Mouse (Mus musculus) myocyte (in vitro differentiated cells): ENCODE measurements at regions not wholly inside any gene's neighbourhood (a gene's known extent, or its start where the extent isn't known, plus 50 kb on each side); places are given as distances from the start of the nearest gene placed in this dataset.

Experiments used
- H3K27me3 ChIP-seq: one replicate; pipeline ENCODE4 v1.6.1; 2011; ENCODE audit not compliant: control insufficient read depth, insufficient read depth, insufficient read length
- H3K36me3 ChIP-seq: one replicate; pipeline ENCODE4 v1.6.1; 2011; ENCODE audit not compliant: control insufficient read depth, insufficient read depth
- H3K4me2 ChIP-seq: one replicate; pipeline ENCODE4 v1.6.1; 2011; ENCODE audit warnings: low read depth, control low read depth
- H3K4me3 ChIP-seq: one replicate; pipeline ENCODE4 v1.5.1; 2011; ENCODE audit warnings: mild to moderate bottlenecking, control low read depth, moderate library complexity
- H3K79me2 ChIP-seq: one replicate; pipeline ENCODE4 v1.6.1; 2011; ENCODE audit not compliant: control insufficient read depth, insufficient read depth
- H3ac ChIP-seq: one replicate; pipeline ENCODE4 v1.6.1; 2011; ENCODE audit not compliant: control insufficient read depth, insufficient read length
- CEBPB ChIP-seq: IDR thresholded peaks from 2 replicates; pipeline ENCODE4 v1.6.1; 2011; ENCODE audit warnings: mild to moderate bottlenecking, moderate library complexity; ENCODE audit not compliant: poor library complexity, insufficient read depth, severe bottlenecking
- E2F4 ChIP-seq: IDR thresholded peaks from one replicate; pipeline ENCODE4 v1.6.1; 2011; ENCODE audit warnings: mild to moderate bottlenecking, control low read depth, moderate library complexity; ENCODE audit not compliant: insufficient read depth
- MAX ChIP-seq: IDR thresholded peaks from one replicate; pipeline ENCODE4 v1.6.1; 2011; ENCODE audit warnings: low read depth, mild to moderate bottlenecking, control low read depth
- MYOD1 ChIP-seq, 3 experiments: IDR thresholded peaks; one replicate each; pipeline ENCODE4 v1.6.1; 2011; ENCODE audit warnings: control low read depth in 2 of 3, low read depth in 2 of 3, mild to moderate bottlenecking in 2 of 3, moderate library complexity in 1 of 3; ENCODE audit not compliant: insufficient read length in 2 of 3, control insufficient read depth in 1 of 3
- MYOG ChIP-seq, 3 experiments: IDR thresholded peaks; one replicate each; pipeline ENCODE4 v1.6.1; 2011; ENCODE audit warnings: control low read depth in 2 of 3, low read depth in 2 of 3, mild to moderate bottlenecking in 2 of 3; ENCODE audit not compliant: insufficient read length in 2 of 3, control insufficient read depth in 1 of 3, insufficient read depth in 1 of 3
- POLR2A ChIP-seq: IDR thresholded peaks from one replicate; pipeline ENCODE4 v1.6.1; 2011; ENCODE audit warnings: low read depth, mild to moderate bottlenecking, control low read depth, moderate library complexity; ENCODE audit not compliant: insufficient read length
- POLR2AphosphoS2 ChIP-seq: IDR thresholded peaks from one replicate; pipeline ENCODE4 v1.6.1; 2011; ENCODE audit warnings: low read depth, control low read depth; ENCODE audit not compliant: insufficient read length
- REST ChIP-seq: IDR thresholded peaks from one replicate; pipeline ENCODE4 v1.6.1; 2011; ENCODE audit warnings: mild to moderate bottlenecking, control low read depth, moderate library complexity; ENCODE audit not compliant: insufficient read depth, insufficient read length
- SRF ChIP-seq: IDR thresholded peaks from one replicate; pipeline ENCODE4 v1.6.1; 2011; ENCODE audit warnings: low read depth; ENCODE audit not compliant: control insufficient read depth, insufficient read length
- TCF12 ChIP-seq: IDR thresholded peaks from one replicate; pipeline ENCODE4 v1.6.1; 2011; ENCODE audit warnings: mild to moderate bottlenecking, control low read depth; ENCODE audit not compliant: poor library complexity, insufficient read depth, severe bottlenecking
- TCF3 ChIP-seq: IDR thresholded peaks from one replicate; pipeline ENCODE4 v1.6.1; 2011; ENCODE audit warnings: low read depth, control low read depth; ENCODE audit not compliant: insufficient read length
- USF1 ChIP-seq: IDR thresholded peaks from one replicate; pipeline ENCODE4 v1.6.1; 2011; ENCODE audit warnings: low read depth, mild to moderate bottlenecking, control low read depth, moderate library complexity

GRCm38 (mm10) chr7:137667165-137667564 is 229.8 kb downstream of the Glrx3 start:
- Histone ChIP-seq H3K27me3 (no peaks in the 10 kb centered on the region), H3K4me2 (no peak overlapping the region), H3ac (no peak overlapping the region), H3K79me2 (no peaks in the 10 kb centered on the region), H3K36me3 (no peaks in the 10 kb centered on the region), H3K4me3 (no peak overlapping the region)
- TF ChIP-seq POLR2AphosphoS2 (no peak), MYOD1 (IDR thresholded peaks at IDR 0.05; ENCODE audit: control insufficient read depth in 1 of 3, insufficient read length in 2 of 3, low read depth in 2 of 3) (peak in 2 of 3 experiments; percentile 69 to 75)

DNA sequence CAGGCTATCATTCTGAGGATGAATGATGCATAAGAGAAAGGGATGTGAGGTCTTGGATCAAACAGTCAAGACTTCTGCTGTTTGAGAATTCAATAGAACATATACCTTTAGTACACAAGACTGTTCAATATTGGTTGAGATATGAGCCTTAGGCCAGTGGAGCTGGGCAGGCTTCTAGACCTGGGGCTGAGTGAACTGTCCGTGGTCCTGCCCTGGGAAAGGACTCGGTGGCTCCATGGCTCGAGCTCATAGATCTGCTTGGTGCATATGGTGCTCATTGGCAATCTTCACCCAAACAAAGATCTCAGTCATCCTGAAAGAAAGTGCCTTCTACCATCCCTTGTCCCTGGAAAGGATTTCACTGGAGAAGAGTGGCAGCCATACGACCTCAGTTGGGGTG is 233.7 kb downstream of the Glrx3 start:
- H3K27me3 ChIP-seq = no peaks in the 10 kb centered on the region
- H3K4me3 ChIP-seq = no peak overlapping the region
- H3ac ChIP-seq = no peak overlapping the region
- H3K4me2 ChIP-seq = no peak overlapping the region
- no peaks in the 10 kb centered on the region for H3K36me3 ChIP-seq
- H3K79me2 ChIP-seq = no peaks in the 10 kb centered on the region
- TF ChIP-seq REST (peak; percentile 79), USF1 (no peak), TCF3 (no peak), POLR2AphosphoS2 (no peak), MAX (no peak), CEBPB (no peak), POLR2A (no peak), MYOG (IDR thresholded peaks at IDR 0.05; ENCODE audit: control insufficient read depth in 1 of 3, insufficient read depth in 1 of 3, insufficient read length in 2 of 3, low read depth in 2 of 3) (no peak)

GRCm38 (mm10) chr7:137674596-137674995 is 237.2 kb downstream of the Glrx3 start:
- no peak for TF ChIP-seq USF1
- no peak for TF ChIP-seq CEBPB
- TF ChIP-seq TCF12 = no peak
- no peaks in the 10 kb centered on the region for H3K79me2 ChIP-seq
- no peak overlapping the region for H3ac ChIP-seq
- no peak overlapping the region for H3K4me2 ChIP-seq
- H3K4me3 ChIP-seq = no peak overlapping the region
- no peaks in the 10 kb centered on the region for H3K36me3 ChIP-seq
- H3K27me3 ChIP-seq = no peaks in the 10 kb centered on the region

- Histone ChIP-seq H3K4me2 (no peak overlapping the region), H3K4me3 (no peak overlapping the region), H3K27me3 (no peaks in the 10 kb centered on the region), H3ac (no peak overlapping the region), H3K79me2 (no peaks in the 10 kb centered on the region), H3K36me3 (no peaks in the 10 kb centered on the region)
- TF ChIP-seq POLR2AphosphoS2 (no peak), E2F4 (no peak), TCF3 (no peak)
These were observed 238.0 kb downstream of the Glrx3 start for GRCm38 (mm10) chr7:137675381-137675780.

DNA sequence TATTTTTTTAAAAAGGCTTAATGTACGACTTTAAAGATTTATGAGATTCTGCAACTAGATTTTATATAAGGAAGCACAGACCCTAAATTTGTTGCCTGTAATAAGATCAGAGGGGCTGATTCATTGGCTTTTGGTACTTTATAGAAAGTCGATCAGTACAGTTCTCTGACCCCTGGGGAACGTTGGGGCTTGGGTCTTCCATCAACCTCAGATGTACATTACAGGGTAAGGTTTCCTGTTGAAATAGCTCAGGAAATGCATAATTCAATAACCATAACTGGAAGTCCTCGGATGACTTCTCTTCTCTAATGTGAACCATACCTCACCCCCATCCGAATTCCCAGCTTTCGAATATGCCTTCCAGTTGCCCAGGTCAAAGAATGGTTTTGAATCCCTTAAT is 247.4 kb downstream of the Glrx3 start:
- no peak overlapping the region for H3K4me2 ChIP-seq
- H3K79me2 ChIP-seq = no peaks in the 10 kb centered on the region
- no peaks in the 10 kb centered on the region for H3K27me3 ChIP-seq
- TF ChIP-seq SRF = no peak
- TF ChIP-seq MYOG (IDR thresholded peaks at IDR 0.05; ENCODE audit: control insufficient read depth in 1 of 3, insufficient read depth in 1 of 3, insufficient read length in 2 of 3, low read depth in 2 of 3) = no peak
- TF ChIP-seq TCF12 = no peak
- TF ChIP-seq CEBPB = no peak
- TF ChIP-seq E2F4 = no peak
- TF ChIP-seq POLR2A = no peak
- TF ChIP-seq REST = no peak
- TF ChIP-seq TCF3 = no peak
- TF ChIP-seq USF1 = no peak
- TF ChIP-seq MAX = no peak
- TF ChIP-seq MYOD1 (IDR thresholded peaks at IDR 0.05; ENCODE audit: control insufficient read depth in 1 of 3, insufficient read length in 2 of 3, low read depth in 2 of 3) = no peak
- no peak for TF ChIP-seq POLR2AphosphoS2
- no peak overlapping the region for H3K4me3 ChIP-seq
- H3ac ChIP-seq = no peak overlapping the region
- H3K36me3 ChIP-seq = no peaks in the 10 kb centered on the region

DNA sequence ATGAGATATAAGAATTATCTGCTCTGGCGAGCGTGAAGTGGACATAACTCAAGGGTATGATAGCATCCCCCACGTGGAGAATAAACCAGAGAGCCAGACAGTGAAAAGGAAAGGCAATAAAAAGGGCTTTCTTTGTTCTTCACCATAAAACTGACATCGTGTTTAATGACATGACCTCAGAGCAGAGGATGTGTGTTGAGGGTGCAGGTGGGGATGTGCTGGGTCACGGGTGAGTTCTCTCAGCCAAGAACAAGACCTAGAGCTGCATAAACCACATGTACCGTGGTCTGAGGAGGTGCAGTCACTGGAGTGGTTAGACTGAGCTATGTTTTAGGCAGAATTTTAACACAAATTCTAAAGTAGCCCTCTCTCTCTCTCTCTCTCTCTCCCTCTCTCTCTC is 247.9 kb downstream of the Glrx3 start:
- no peak overlapping the region for H3K4me3 ChIP-seq

More for the DNA sequence above, 247.9 kb downstream of the Glrx3 start:
- Histone ChIP-seq H3K36me3 (no peaks in the 10 kb centered on the region), H3K79me2 (no peaks in the 10 kb centered on the region), H3K27me3 (no peaks in the 10 kb centered on the region), H3ac (no peak overlapping the region), H3K4me2 (no peak overlapping the region)
- no peak for TF ChIP-seq CEBPB
- TF ChIP-seq TCF3 = no peak
- no peak for TF ChIP-seq POLR2A
- TF ChIP-seq MYOG (IDR thresholded peaks at IDR 0.05; ENCODE audit: control insufficient read depth in 1 of 3, insufficient read depth in 1 of 3, insufficient read length in 2 of 3, low read depth in 2 of 3) = no peak
- TF ChIP-seq MYOD1 (IDR thresholded peaks at IDR 0.05; ENCODE audit: control insufficient read depth in 1 of 3, insufficient read length in 2 of 3, low read depth in 2 of 3) = no peak
- TF ChIP-seq E2F4 = no peak
- no peak for TF ChIP-seq USF1
- no peak for TF ChIP-seq TCF12
- TF ChIP-seq REST = no peak
- TF ChIP-seq MAX = no peak
- TF ChIP-seq SRF = no peak
- TF ChIP-seq POLR2AphosphoS2 = no peak
